Mouse (Mus musculus): Measurements from ENCODE around the gene Lig3. TPM values are rescaled to one million over a fixed set of nuclear protein-coding genes. Genes with fewer than 3 reads are reported as not detected.
"Not testable (repeated sequence)": the region's sequence is repeated elsewhere in the genome, so short reads cannot be mapped to it uniquely, and the experiment has no call there.

Gene Lig3
- polyA plus RNA-seq, 1 experiment from 2014 or later, result 29.1 TPM

DNA sequence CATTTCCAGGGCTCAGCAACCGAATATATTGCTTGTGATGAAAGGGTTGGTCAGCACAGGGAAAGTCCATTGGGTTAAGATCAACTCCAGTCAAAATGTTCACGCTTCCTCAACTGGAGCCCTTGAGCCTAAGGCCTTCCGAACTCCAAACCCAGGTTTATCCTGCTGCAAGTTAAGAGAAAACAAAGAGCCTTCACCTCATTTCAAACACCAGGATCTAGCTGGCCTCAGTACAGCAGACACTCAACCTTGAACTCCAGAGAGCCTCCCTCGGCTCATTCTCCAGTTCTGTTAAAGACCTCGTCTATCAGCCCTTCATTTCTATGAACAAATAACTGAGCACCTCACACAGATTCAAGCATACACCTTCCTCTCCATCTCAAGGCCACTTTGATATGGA, 774 bp upstream of the Lig3 start:
- Histone ChIP-seq H3K27ac (no peak overlapping the region), H3K4me1 (peaks cover 21% of the 10 kb centered on the region), H3K4me2 (peak overlapping the region; percentile 80), H3K9ac (peak overlapping the region; percentile 95; the same call in 1 of the 2 replicates), H3K36me3 (replicated peaks) (0 out of 2 replicates have a peak, but pooled peaks cover 8% of the 10 kb centered on the region), H3K9me3 (no peaks in the 10 kb centered on the region), H3K4me3 (peak overlapping the region; percentile 95), H3K27me3 (replicated peaks) (no peaks in the 10 kb centered on the region)
- 57% methylated on average over 5 of the region's 5 CpGs for WGBS
- ATAC-seq (replicated peaks), result no peak

GRCm38 (mm10) chr11:82782197-82782596, 1.3 kb downstream of the Lig3 start:
- Histone ChIP-seq H3K9ac (peak overlapping the region; percentile 95), H3K27me3 (replicated peaks) (no peaks in the 10 kb centered on the region), H3K9me3 (no peaks in the 10 kb centered on the region), H3K4me2 (peak overlapping the region; percentile 80), H3K4me1 (peaks cover 21% of the 10 kb centered on the region), H3K4me3 (peak overlapping the region; percentile 95), H3K36me3 (replicated peaks) (0 out of 2 replicates have a peak, but pooled peaks cover 17% of the 10 kb centered on the region), H3K27ac (no peak overlapping the region)
- 49% methylated on average over 6 of the region's 6 CpGs for WGBS
- no peak for ATAC-seq (replicated peaks)

- Histone ChIP-seq H3K27ac (no peak overlapping the region), H3K4me3 (no peak overlapping the region), H3K36me3 (replicated peaks) (peaks cover 18% of the 10 kb centered on the region; the same call in 1 of the 2 replicates), H3K4me1 (peaks cover 21% of the 10 kb centered on the region), H3K9me3 (no peaks in the 10 kb centered on the region), H3K4me2 (no peak overlapping the region), H3K27me3 (replicated peaks) (no peaks in the 10 kb centered on the region), H3K9ac (no peak overlapping the region)
- ATAC-seq (replicated peaks), result no peak
- 95% methylated on average over 11 of the region's 11 CpGs for WGBS
Observed at GRCm38 (mm10) chr11:82783453-82783852, 2.5 kb downstream of the Lig3 start.

- Histone ChIP-seq H3K4me3 (no peak overlapping the region), H3K4me2 (no peak overlapping the region), H3K9me3 (no peaks in the 10 kb centered on the region), H3K27me3 (replicated peaks) (no peaks in the 10 kb centered on the region), H3K27ac (no peak overlapping the region), H3K36me3 (replicated peaks) (peaks cover 20% of the 10 kb centered on the region; the same call in 1 of the 2 replicates), H3K4me1 (no peaks in the 10 kb centered on the region), H3K9ac (no peak overlapping the region)
- no peak for ATAC-seq (replicated peaks)
- WGBS, result 64% methylated on average over 3 of the region's 3 CpGs
Observed at GRCm38 (mm10) chr11:82806656-82807055, 25.7 kb downstream of the Lig3 start.

- H3K4me3 ChIP-seq, result no peak overlapping the region
- no peaks in the 10 kb centered on the region for H3K27me3 ChIP-seq (replicated peaks)
- H3K9ac ChIP-seq, result no peak overlapping the region
- H3K4me1 ChIP-seq, result no peaks in the 10 kb centered on the region
- H3K27ac ChIP-seq, result no peak overlapping the region
- ATAC-seq (replicated peaks), result no peak
- no peak overlapping the region for H3K4me2 ChIP-seq
- peaks cover 13% of the 10 kb centered on the region; the same call in 1 of the 2 replicates for H3K36me3 ChIP-seq (replicated peaks)
- 81% methylated on average over 3 of the region's 3 CpGs for WGBS
- no peaks in the 10 kb centered on the region for H3K9me3 ChIP-seq
Observed at GRCm38 (mm10) chr11:82807370-82807769, 26.5 kb downstream of the Lig3 start.

GRCm38 (mm10) chr11:82808485-82808884, 27.6 kb downstream of the Lig3 start:
- Histone ChIP-seq H3K4me2 (no peak overlapping the region), H3K4me1 (0 out of 2 replicates have a peak, but pooled peaks cover 3% of the 10 kb centered on the region), H3K27me3 (replicated peaks) (no peaks in the 10 kb centered on the region), H3K27ac (no peak overlapping the region), H3K9me3 (no peaks in the 10 kb centered on the region), H3K4me3 (no peak overlapping the region), H3K36me3 (replicated peaks) (peaks cover 2% of the 10 kb centered on the region; the same call in 1 of the 2 replicates), H3K9ac (no peak overlapping the region)
- WGBS, result 73% methylated on average over 5 of the region's 5 CpGs
- ATAC-seq (replicated peaks), result no peak

DNA sequence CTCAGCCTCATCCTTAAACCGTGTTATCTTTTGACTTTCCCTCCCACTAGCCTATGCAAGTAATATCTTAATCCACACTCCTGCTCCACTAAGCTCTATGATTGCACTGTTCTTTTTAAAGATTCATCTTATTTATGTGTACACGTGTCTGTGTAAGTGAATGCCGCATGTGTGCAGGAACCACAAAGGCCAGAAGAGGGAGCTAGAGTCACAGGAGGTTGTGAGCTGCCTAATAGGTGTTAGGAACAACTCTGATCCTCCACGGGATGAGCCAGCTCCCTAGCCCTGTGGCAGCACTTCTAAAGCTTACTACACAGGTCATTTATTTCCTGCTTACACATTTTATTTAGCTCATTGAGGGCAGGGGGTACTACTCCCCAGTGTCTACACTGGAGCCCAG, 38.4 kb downstream of the Lig3 start:
- ATAC-seq (replicated peaks), result no peak
- no peak overlapping the region for H3K4me3 ChIP-seq

DNA sequence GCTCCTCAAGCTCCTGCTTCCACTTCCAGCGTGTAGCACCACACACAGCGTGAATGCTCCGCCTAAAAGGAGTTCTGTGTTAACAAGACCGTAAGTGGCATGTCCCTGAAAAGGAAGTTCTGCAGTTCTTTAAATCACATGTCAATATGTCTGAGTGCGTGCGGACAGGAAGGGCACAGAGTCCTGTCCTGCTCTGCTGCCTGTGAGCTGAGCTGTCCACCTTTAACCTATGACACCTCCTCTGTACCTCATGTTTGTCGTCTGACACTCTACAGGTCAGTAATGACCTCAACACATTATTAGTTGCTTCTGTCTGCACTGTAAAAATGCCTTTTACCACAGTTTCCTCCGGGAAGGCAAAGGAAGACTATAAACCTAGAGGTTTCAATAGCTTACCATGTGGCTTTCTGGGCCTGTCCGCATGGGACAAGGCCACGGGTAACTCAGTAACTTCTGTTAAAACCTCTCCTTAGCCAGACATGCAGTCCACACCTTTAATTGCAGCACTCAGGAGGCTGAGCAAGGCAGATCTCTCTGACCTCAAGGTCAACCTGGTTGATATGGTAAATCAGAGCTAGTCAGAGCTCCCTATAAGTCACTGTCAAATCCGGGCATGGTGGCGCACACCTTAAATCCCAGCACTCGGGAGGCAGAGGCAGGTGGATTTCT, 40.0 kb downstream of the Lig3 start:
- no peak overlapping the region for H3K4me2 ChIP-seq
- H3K4me3 ChIP-seq, result no peak overlapping the region
- no peaks in the 10 kb centered on the region for H3K27me3 ChIP-seq (replicated peaks)
- no peak overlapping the region for H3K9ac ChIP-seq
- no peak for ATAC-seq (replicated peaks)
- H3K36me3 ChIP-seq (replicated peaks), result no peaks in the 10 kb centered on the region
- H3K9me3 ChIP-seq, result no peaks in the 10 kb centered on the region
- H3K27ac ChIP-seq, result no peak overlapping the region
- 88% methylated on average over 13 of the region's 13 CpGs for WGBS
- H3K4me1 ChIP-seq, result no peaks in the 10 kb centered on the region

More for the DNA sequence above, 38.4 kb downstream of the Lig3 start:
- Histone ChIP-seq H3K4me2 (no peak overlapping the region), H3K27ac (no peak overlapping the region), H3K36me3 (replicated peaks) (no peaks in the 10 kb centered on the region), H3K4me1 (no peaks in the 10 kb centered on the region), H3K9ac (no peak overlapping the region), H3K9me3 (no peaks in the 10 kb centered on the region), H3K27me3 (replicated peaks) (no peaks in the 10 kb centered on the region)
- WGBS, result 47% methylated on average over 4 of the region's 4 CpGs

DNA sequence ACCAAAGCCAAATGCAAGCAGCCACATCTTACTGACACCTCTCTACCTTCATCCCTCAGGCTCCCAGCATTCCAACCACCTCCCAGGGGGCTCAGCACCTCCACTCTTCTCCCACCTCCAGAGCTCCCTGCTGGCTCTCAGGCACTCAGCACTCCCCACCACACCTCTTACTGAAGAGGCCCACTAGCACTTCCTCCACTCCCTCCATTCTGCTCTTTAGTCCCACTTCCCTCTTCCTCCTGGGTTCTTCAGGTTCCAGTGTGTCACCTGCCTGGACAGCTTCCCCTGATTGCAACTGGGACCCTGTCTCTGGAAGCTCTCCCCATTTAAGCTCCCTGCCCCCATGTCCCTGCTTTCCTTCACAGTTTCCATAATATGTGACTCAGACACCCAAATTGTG, 45.9 kb downstream of the Lig3 start:
- no peak for ATAC-seq (replicated peaks)
- H3K36me3 ChIP-seq (replicated peaks), result no peaks in the 10 kb centered on the region
- H3K9me3 ChIP-seq, result no peaks in the 10 kb centered on the region
- no peaks in the 10 kb centered on the region for H3K27me3 ChIP-seq (replicated peaks)
- peaks cover 10% of the 10 kb centered on the region for H3K4me1 ChIP-seq
- no peak overlapping the region for H3K4me3 ChIP-seq
- H3K27ac ChIP-seq, result no peak overlapping the region
- H3K4me2 ChIP-seq, result no peak overlapping the region
- no peak overlapping the region for H3K9ac ChIP-seq

GRCm38 (mm10) chr11:82831008-82831893, 50.3 kb downstream of the Lig3 start:
- H3K4me3 ChIP-seq, result no peak overlapping the region
- peaks cover 12% of the 10 kb centered on the region for H3K4me1 ChIP-seq
- no peaks in the 10 kb centered on the region for H3K9me3 ChIP-seq
- 0 out of 2 replicates have a peak overlapping the region, but pooled peaks have one; percentile 8 for H3K27ac ChIP-seq
- H3K36me3 ChIP-seq (replicated peaks), result no peaks in the 10 kb centered on the region
- no peak for ATAC-seq (replicated peaks)
- H3K9ac ChIP-seq, result no peak overlapping the region
- peak overlapping the region; percentile 25 for H3K4me2 ChIP-seq
- no peaks in the 10 kb centered on the region for H3K27me3 ChIP-seq (replicated peaks)
- 21% methylated on average over 10 of the region's 10 CpGs for WGBS

GRCm38 (mm10) chr11:82832402-82832801, 51.5 kb downstream of the Lig3 start:
- not testable (repeated sequence) for H3K27ac ChIP-seq; H3K9ac ChIP-seq; H3K4me2 ChIP-seq; H3K9me3 ChIP-seq; H3K27me3 ChIP-seq (replicated peaks); H3K4me3 ChIP-seq; ATAC-seq (replicated peaks); H3K36me3 ChIP-seq (replicated peaks)
- H3K4me1 ChIP-seq, result peaks cover 12% of the 10 kb centered on the region
- WGBS, result 80% methylated on average over 10 of the region's 10 CpGs

DNA sequence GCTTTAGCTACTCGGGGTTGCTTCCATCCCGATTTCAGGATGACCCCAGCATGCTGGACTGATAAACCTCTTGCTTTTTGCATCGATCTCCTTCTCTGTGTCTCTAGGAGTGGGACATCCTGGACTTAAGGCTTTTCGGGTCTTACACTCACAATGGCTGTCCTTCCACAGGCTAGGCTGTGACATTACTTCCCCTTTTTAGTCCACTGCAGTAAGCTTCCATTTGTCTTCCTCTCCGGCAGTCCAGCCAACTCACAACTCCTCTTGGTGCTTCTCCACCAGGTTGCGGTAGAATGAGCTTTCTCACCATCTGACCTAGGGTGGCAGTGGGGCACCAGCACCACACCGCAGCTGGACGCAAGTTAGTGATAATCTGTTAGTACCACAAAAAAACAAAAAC, 53.0 kb downstream of the Lig3 start:
- H3K4me2 ChIP-seq, result no peak overlapping the region
- no peak overlapping the region for H3K27ac ChIP-seq
- 91% methylated on average over 8 of the region's 8 CpGs for WGBS
- peaks cover 23% of the 10 kb centered on the region for H3K4me1 ChIP-seq
- H3K9ac ChIP-seq, result no peak overlapping the region
- H3K36me3 ChIP-seq (replicated peaks), result no peaks in the 10 kb centered on the region
- ATAC-seq (replicated peaks), result no peak
- no peaks in the 10 kb centered on the region for H3K9me3 ChIP-seq
- no peak overlapping the region for H3K4me3 ChIP-seq
- no peaks in the 10 kb centered on the region for H3K27me3 ChIP-seq (replicated peaks)

All from midbrain, embryonic 15.5 days (tissue).